Mouse (Mus musculus): ENCODE data around the gene Tcaf3. TPM values are rescaled to one million over a fixed set of nuclear protein-coding genes. Genes with fewer than 3 reads are reported as not detected.

The Tcaf3 gene
- polyA plus RNA-seq (2014; fragmentation: Illumina TruSeq; extraction: RNeasy Lipid Tissue Mini Kit (QIAGEN cat#74804); ENCODE audit: low read depth, low replicate concordance) = not detected

GRCm38 (mm10) chr6:42597592-42597991 lies at the start of gene Tcaf3:
Gene Tcaf3, minus strand, starts transcription at chr6:42597692.

GRCm38 (mm10) chr6:42644912-42645549 lies 47.5 kb upstream of the Tcaf3 start, which contains the start of gene Tcaf2:
Gene Tcaf2, minus strand, starts transcription at chr6:42645254.

GRCm38 (mm10) chr6:42547461-42547860 lies 50.0 kb downstream of the Tcaf3 start, which contains the start of gene Olfr455:
Gene Olfr455, minus strand, starts transcription at chr6:42547587.

Other genes starting within 250 kb of the Tcaf3 start
- gene Zyx, start 248.1 kb downstream of the Tcaf3 start, polyA plus RNA-seq (2014; fragmentation: Illumina TruSeq; extraction: RNeasy Lipid Tissue Mini Kit (QIAGEN cat#74804); ENCODE audit: low read depth, low replicate concordance) = 2.6 TPM
- 0.17 TPM for gene Epha1, start 224.4 kb downstream of the Tcaf3 start, polyA plus RNA-seq (2014; fragmentation: Illumina TruSeq; extraction: RNeasy Lipid Tissue Mini Kit (QIAGEN cat#74804); ENCODE audit: low read depth, low replicate concordance)
- not detected for gene Tas2r143, start 197.5 kb downstream of the Tcaf3 start, polyA plus RNA-seq (2014; fragmentation: Illumina TruSeq; extraction: RNeasy Lipid Tissue Mini Kit (QIAGEN cat#74804); ENCODE audit: low read depth, low replicate concordance)
- not detected for gene Tas2r135, start 192.3 kb downstream of the Tcaf3 start, polyA plus RNA-seq (2014; fragmentation: Illumina TruSeq; extraction: RNeasy Lipid Tissue Mini Kit (QIAGEN cat#74804); ENCODE audit: low read depth, low replicate concordance)
- gene Tas2r126, start 163.2 kb downstream of the Tcaf3 start, polyA plus RNA-seq (2014; fragmentation: Illumina TruSeq; extraction: RNeasy Lipid Tissue Mini Kit (QIAGEN cat#74804); ENCODE audit: low read depth, low replicate concordance) = not detected
- gene Olfr458, start 132.5 kb downstream of the Tcaf3 start, polyA plus RNA-seq (2014; fragmentation: Illumina TruSeq; extraction: RNeasy Lipid Tissue Mini Kit (QIAGEN cat#74804); ENCODE audit: low read depth, low replicate concordance) = not detected
- gene Olfr457, start 121.4 kb downstream of the Tcaf3 start, polyA plus RNA-seq (2014; fragmentation: Illumina TruSeq; extraction: RNeasy Lipid Tissue Mini Kit (QIAGEN cat#74804); ENCODE audit: low read depth, low replicate concordance) = not detected
- gene Olfr456, start 110.5 kb downstream of the Tcaf3 start, polyA plus RNA-seq (2014; fragmentation: Illumina TruSeq; extraction: RNeasy Lipid Tissue Mini Kit (QIAGEN cat#74804); ENCODE audit: low read depth, low replicate concordance) = not detected
- gene Olfr455, start 50.1 kb downstream of the Tcaf3 start, polyA plus RNA-seq (2014; fragmentation: Illumina TruSeq; extraction: RNeasy Lipid Tissue Mini Kit (QIAGEN cat#74804); ENCODE audit: low read depth, low replicate concordance) = not detected
- 11.6 TPM for gene Tcaf2, start 47.6 kb upstream of the Tcaf3 start, polyA plus RNA-seq (2014; fragmentation: Illumina TruSeq; extraction: RNeasy Lipid Tissue Mini Kit (QIAGEN cat#74804); ENCODE audit: low read depth, low replicate concordance)
- 133 TPM for gene Tcaf1, start 112.4 kb upstream of the Tcaf3 start, polyA plus RNA-seq (2014; fragmentation: Illumina TruSeq; extraction: RNeasy Lipid Tissue Mini Kit (QIAGEN cat#74804); ENCODE audit: low read depth, low replicate concordance)
- gene Olfr453, start 141.7 kb upstream of the Tcaf3 start, polyA plus RNA-seq (2014; fragmentation: Illumina TruSeq; extraction: RNeasy Lipid Tissue Mini Kit (QIAGEN cat#74804); ENCODE audit: low read depth, low replicate concordance) = not detected
- gene Olfr38, start 158.7 kb upstream of the Tcaf3 start, polyA plus RNA-seq (2014; fragmentation: Illumina TruSeq; extraction: RNeasy Lipid Tissue Mini Kit (QIAGEN cat#74804); ENCODE audit: low read depth, low replicate concordance) = not detected
- not detected for gene Olfr452, start 187.4 kb upstream of the Tcaf3 start, polyA plus RNA-seq (2014; fragmentation: Illumina TruSeq; extraction: RNeasy Lipid Tissue Mini Kit (QIAGEN cat#74804); ENCODE audit: low read depth, low replicate concordance)
- not detected for gene Olfr450, start 214.2 kb upstream of the Tcaf3 start, polyA plus RNA-seq (2014; fragmentation: Illumina TruSeq; extraction: RNeasy Lipid Tissue Mini Kit (QIAGEN cat#74804); ENCODE audit: low read depth, low replicate concordance)
- not detected for gene Olfr449, start 236.7 kb upstream of the Tcaf3 start, polyA plus RNA-seq (2014; fragmentation: Illumina TruSeq; extraction: RNeasy Lipid Tissue Mini Kit (QIAGEN cat#74804); ENCODE audit: low read depth, low replicate concordance)